Mouse (Mus musculus) brain, embryonic 14.5 days (tissue): ENCODE results near the gene Uck2. TPM values are rescaled to one million over a fixed set of nuclear protein-coding genes. Genes with fewer than 3 reads are reported as not detected.

Experiments used
- DNase-seq: peaks from one replicate; pipeline ENCODE4 v3.0.0-alpha.2; 2011; ENCODE audit warnings: low read depth
- CTCF ChIP-seq: fragments of 200-500 bp; IDR thresholded peaks from 2 replicates; pipeline ENCODE4 v1.5.1; 2012; ENCODE audit warnings: inconsistent platforms, mild to moderate bottlenecking, moderate library complexity, borderline replicate concordance; ENCODE audit not compliant: insufficient read depth, insufficient read length; ENCODE audit errors: extremely low read depth
- POLR2A ChIP-seq: fragments of 200-500 bp; IDR thresholded peaks from 2 replicates; pipeline ENCODE4 v1.6.1; 2012; ENCODE audit warnings: mild to moderate bottlenecking, inconsistent platforms, borderline replicate concordance; ENCODE audit not compliant: poor library complexity, insufficient read depth, insufficient read length, severe bottlenecking; ENCODE audit errors: extremely low read depth
- polyA plus RNA-seq: library from polyadenylated mRNA; depleted of rRNA; stranded (reverse); fragments of >200 nt; gene quantifications from 2 replicates; pipeline ENCODE4 v1.2.3, GENCODE M21; 2012; rRNA removed

Gene Uck2
- 37.8 and 53.1 TPM in 2 replicates for polyA plus RNA-seq

GRCm38 (mm10) chr1:167285320-167285355 is at the start of gene Uck2:
Uck2 (minus strand) TSS chr1:167285320.
- DNase-seq, result no peak
- TF ChIP-seq CTCF, result no peak
- TF ChIP-seq POLR2A, result no peak

- no peak for DNase-seq
- TF ChIP-seq CTCF (no peak), POLR2A (no peak)
These were observed 46.0 kb upstream of the Uck2 start for GRCm38 (mm10) chr1:167331106-167331505.

- no peak for DNase-seq
- TF ChIP-seq POLR2A (no peak), CTCF (no peak)
These were observed 43.7 kb upstream of the Uck2 start for GRCm38 (mm10) chr1:167328776-167329175.

- TF ChIP-seq POLR2A, result no peak
- no peak for TF ChIP-seq CTCF
- DNase-seq, result no peak
These were observed 36.6 kb upstream of the Uck2 start for GRCm38 (mm10) chr1:167321691-167322090.

- TF ChIP-seq POLR2A, result no peak
- no peak for TF ChIP-seq CTCF
These were observed 28.1 kb upstream of the Uck2 start for GRCm38 (mm10) chr1:167313220-167313619.

DNA sequence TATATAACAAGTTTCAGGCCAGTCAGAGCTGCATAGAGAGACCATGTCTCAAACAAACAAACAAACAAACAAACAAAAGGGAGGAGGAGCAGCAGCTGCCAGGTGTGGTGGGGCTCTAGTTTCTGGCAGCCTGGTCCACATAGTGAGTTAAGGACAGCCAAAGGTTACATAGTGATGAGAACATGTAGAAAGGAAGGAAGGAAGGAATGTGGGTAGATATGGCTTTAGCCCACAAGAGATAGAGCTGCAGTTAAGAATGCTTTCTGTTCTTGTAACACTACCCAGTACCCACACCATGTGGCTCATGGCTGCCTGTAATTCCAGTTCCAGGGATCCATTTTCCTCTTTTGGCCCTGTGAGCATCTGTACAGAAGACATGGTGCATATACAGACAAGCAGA is 27.2 kb upstream of the Uck2 start:
- TF ChIP-seq CTCF, result no peak
- no peak for TF ChIP-seq POLR2A
- no peak for DNase-seq

More at GRCm38 (mm10) chr1:167313220-167313619, 28.1 kb upstream of the Uck2 start:
- DNase-seq, result no peak

GRCm38 (mm10) chr1:167308261-167309054 is 23.3 kb upstream of the Uck2 start, which contains the start of gene Tmco1:
Tmco1 (plus strand) TSS chr1:167308378.
- peak; percentile 98 for DNase-seq
- TF ChIP-seq CTCF, result no peak
- peak; percentile 94 for TF ChIP-seq POLR2A

GRCm38 (mm10) chr1:167307674-167308073 is 22.6 kb upstream of the Uck2 start:
- peak; percentile 23 for DNase-seq
- no peak for TF ChIP-seq CTCF
- TF ChIP-seq POLR2A, result no peak

DNA sequence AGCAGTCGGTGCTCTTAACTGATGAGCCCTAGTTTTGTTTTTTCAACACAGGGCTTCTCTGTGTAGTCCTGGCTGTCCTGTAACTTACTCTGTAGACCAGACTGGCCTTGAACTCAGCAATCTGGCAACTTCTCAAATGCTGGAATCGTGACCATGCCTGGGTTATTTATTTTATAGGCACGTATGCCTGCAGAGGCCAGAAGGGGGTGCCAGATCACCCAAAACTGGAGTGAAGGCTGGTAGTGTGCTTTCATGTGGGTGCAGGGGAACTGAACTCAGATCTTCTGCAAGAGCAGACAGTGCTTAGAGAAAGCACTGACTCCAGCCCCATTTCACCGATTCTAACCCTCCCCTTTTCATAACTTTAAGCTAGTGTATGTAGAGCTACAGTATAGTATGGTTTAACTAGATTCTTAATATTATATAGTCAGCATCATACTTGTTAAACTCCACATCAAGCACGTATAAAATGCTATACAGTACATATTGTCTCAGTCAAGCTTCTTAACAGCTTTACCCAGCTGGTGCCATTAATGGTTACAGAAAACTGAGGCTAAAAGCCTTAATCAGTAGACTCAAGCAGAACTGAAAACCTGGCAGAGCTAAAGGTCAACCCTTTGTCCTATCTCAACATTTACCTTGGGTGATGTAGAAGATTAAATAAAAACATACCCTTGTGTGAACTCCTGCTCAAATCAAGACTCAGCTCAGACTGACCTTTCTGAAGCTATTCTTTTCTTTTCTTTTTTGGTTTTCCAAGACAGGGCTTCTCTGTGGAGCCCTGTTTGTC is 21.5 kb upstream of the Uck2 start:
- peak; percentile 44 for DNase-seq
- TF ChIP-seq POLR2A (no peak), CTCF (peak; percentile 52; the same call in 1 of the 2 replicates)

DNA sequence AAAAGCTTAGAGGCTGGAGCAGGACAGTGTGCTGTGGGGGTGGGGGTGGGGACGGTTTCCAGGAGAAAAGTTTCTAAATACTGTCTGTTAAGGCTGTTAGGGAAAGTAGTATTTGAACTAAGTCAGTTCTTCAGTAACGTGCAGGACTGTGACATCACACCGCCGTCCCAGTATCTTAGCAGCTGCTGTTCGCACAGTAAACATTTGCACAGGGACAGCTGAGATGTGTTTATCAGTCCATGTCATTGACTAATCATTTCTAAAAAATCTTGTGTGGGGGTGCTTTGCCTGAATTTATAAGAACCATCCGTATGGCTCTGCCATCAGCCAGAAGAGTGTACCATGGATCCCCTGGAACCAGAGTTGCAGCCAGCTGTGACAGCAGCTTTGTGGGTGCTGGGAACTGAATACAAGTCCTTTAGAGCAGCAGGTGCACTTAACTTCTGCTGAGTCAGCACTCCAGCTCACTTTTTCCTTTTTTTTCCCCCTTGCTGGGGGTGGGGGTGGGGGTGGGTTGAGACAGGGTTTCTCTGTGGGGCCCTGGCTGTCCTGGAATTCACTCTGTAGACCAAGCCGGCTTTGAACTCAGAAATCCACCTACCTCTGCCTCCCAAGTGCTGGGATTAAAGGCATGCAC is 20.5 kb upstream of the Uck2 start:
- TF ChIP-seq POLR2A (no peak), CTCF (no peak)
- DNase-seq, result no peak

DNA sequence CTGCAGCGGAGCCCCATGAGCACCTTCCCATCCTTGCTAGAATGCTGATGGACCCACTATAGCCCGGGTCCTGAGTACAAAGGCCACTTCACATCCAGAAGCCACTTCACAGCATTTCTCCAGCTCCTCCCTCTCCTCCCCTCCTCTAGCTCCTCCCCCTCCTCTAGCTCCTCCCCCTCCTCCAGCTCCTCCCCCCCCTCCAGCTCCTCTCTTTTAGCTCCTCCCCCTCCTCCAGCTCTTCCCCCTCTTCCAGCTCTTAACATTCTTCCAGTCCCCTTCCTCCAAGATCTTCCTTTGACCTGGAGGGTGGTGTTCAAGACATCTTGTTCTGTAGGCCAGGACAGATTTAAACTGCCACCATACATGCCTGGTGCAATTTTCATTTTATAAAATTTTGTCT is 15.0 kb upstream of the Uck2 start:
- DNase-seq, result no peak
- no peak for TF ChIP-seq CTCF
- no peak for TF ChIP-seq POLR2A

- DNase-seq, result peak; percentile 73
- no peak for TF ChIP-seq CTCF
- TF ChIP-seq POLR2A, result no peak
These were observed 10.7 kb upstream of the Uck2 start for GRCm38 (mm10) chr1:167295679-167296402.

- TF ChIP-seq POLR2A (no peak), CTCF (no peak)
- no peak for DNase-seq
These were observed 7.3 kb upstream of the Uck2 start for GRCm38 (mm10) chr1:167292447-167292846.
